Mouse (Mus musculus): Measurements from ENCODE around the gene Ap1ar. TPM values are rescaled to one million over a fixed set of nuclear protein-coding genes. Genes with fewer than 3 reads are reported as not detected.

Ap1ar gene
- total RNA-seq (2021): 10 to 100 TPM; 25.7 to 33.4 TPM
- long read RNA-seq, experiment 1, transcript Ap1ar-201 (10 exons, 2,662 nt): major isoform, 34 of 47 reads
- long read RNA-seq, experiment 1, transcript Ap1ar-210 (9 exons, 2,580 nt): minor isoform, 7 of 47 reads
- long read RNA-seq, experiment 1, partial matches to known transcripts: 2 of 47 reads
- long read RNA-seq, experiment 1, other reads (novel, unspliced or antisense): 4 of 47 reads
- long read RNA-seq, experiment 2, transcript Ap1ar-210 (9 exons, 2,580 nt): minor isoform, 21 of 191 reads
- long read RNA-seq, experiment 2, transcript Ap1ar-201 (10 exons, 2,662 nt): major isoform, 150 of 191 reads
- long read RNA-seq, experiment 2, partial matches to known transcripts: 5 of 191 reads
- long read RNA-seq, experiment 2, other reads (novel, unspliced or antisense): 13 of 191 reads

DNA sequence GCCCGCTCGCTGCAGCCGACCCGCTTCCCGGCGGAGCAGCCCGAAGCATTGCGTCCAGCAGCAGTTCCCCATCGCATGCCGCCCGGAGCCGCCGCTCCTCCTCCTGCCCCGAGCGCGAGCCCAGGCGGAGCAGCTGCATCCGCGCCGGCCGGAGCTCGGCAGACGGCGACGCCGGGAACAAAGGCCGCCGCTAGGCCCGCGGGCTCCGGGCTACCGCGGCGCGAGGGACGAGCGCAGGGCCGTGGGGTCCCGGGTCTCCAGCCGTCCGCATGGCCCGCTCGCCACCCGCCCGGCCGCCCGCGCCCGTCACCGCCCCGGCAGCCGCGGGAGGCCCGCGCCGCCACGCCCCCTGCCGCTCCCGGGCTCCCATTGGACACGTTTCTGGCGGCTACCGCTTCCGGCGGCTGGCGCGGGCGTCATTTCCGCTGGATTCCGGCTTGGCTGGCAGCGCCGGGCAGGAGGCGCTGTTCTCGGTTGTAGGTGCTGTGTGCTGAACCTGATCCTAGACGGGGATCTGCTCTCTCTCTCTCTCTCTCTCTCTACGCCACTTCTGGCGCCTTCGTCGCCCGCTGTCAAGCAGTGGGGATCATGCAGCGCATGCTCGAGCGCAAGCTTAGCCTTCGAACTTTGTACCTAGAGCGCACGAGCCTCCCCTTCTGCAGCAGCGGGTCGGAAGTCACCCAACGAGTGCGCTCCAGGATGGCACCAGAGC is at the start of gene Ap1ar:
Gene Ap1ar (minus strand): TSS at position 370 of the 712 bp plus-strand sequence.
- peak; percentile 96 to 97 for DNase-seq (ENCODE audit: low spot score in 2 of 2)

DNA sequence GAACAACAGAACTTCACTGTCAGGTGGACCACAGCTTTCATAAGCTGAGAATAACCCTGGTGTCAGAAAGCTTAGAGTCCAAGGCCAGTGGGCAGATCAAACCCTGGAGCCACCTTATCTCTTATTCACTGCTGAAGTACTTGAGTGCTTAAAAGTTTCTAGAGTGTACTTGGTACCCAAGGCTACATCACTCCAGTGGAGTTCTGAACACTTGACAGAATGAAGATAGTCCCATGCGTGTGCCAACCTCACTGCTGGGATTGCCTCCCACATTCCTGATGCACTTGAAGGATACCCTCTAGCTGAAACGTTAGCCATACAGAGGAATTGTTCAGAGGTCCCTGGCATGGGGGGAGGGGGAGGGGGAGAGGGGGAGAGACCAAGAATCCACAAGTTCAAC is 44.4 kb upstream of the Ap1ar start:
- no peak for DNase-seq (ENCODE audit: low spot score in 2 of 2)

DNA sequence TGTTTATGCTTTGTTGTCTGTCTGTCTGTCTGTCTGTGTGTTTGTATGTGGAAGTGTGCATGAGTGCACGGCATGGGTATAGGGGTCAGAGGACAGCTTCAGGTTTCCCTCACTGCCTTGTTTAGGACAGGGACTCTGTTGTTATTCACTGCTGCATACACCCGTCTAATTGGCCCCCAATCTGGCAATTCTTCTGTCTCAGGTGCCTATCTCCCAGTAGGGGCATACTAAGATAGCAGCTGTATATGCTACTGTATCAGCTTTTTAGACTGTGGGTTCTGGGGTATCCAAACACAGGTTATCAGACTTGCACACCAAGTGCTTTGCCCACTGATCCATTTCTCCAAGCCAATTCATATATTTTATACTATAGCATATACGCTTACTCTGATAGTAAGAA is 42.6 kb upstream of the Ap1ar start:
- DNase-seq (ENCODE audit: low spot score in 2 of 2): no peak

DNA sequence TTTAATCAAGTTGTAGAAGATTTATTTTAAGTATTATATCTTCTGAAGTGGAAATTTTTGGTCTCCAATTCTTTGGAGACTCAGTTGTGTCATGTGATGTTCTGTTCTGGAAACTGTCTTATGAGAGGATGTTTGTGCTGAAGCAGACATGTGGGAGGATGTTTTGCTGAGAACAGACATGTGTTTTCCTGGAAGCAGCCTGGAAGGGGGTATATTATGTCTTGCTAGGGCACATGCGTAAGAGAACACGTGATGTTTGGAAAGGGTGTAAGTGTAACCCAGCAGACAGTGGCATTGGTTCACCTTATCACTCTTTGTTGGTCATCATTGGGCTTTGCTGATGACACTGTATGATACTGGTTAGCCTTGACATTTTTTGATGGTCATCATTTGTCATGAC is 38.2 kb upstream of the Ap1ar start:
- no peak for DNase-seq (ENCODE audit: low spot score in 2 of 2)

DNA sequence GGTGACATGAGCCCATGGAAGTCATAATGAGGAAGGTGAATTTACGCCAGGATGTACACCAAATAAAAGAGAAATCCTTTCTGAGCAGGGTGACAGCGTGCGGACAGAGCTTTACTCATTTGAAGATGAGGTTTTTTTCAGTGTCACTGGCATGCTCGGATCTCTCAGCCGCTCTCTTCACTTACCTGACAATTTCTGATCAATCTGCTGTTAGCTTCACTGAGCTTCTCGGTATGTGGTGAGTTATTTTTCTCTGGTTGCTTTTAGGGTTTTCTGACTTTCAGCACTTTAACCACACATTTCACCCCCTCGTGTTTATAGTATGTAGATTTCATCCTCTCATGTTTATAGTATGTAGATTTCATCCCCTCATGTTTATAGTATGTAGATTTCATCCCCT is 37.7 kb upstream of the Ap1ar start:
- DNase-seq (ENCODE audit: low spot score in 2 of 2): no peak

DNA sequence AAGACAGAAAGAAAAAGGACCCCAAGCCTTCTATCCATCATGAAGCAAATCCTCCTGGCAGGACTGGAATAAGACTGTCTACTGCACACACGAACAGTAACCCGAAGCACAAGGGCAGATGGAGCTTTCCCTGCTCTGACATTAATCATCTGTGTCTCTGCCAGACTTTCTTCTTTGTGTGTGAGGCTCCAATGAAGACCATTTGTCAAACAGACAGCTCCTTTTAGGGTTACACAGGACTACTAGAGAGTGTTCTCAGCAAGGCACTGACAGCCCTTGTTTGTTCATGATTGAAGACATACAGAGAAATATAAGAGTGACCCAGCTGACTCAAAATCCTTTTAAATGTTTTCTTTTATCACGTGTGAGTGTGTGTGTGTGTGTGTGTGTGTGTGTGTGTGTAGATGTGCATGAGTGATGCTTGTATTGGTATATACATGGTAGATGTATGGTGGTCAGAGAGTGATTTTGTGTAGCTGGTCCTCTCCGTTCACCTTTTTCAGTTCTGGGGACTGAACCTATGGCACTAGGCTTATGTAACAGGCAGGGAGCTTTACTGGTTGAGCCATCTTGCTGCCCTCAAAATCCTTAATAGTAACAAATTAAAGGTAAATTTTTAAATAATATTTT is 37.0 kb upstream of the Ap1ar start:
- no peak for DNase-seq (ENCODE audit: low spot score in 2 of 2)

DNA sequence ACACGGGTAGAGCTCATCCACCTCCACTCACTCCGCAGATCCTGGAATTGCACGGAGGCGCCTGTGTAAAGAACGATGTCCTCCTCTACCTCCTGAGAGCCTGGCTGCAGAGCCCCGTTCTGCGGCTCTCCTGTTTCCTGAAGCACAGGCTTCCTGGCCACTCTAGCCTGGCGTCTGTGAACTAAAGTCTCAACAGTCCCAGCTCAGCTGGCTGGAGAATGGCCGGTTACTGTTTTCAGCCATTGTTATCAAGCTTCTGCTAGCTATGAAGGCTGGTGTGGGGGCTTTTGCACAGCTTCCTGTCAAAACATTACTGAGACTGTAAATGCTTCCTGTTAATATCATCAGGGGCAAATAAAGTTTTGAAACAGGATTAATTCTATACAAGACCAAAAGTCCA is 34.3 kb upstream of the Ap1ar start:
- no peak for DNase-seq (ENCODE audit: low spot score in 2 of 2)

DNA sequence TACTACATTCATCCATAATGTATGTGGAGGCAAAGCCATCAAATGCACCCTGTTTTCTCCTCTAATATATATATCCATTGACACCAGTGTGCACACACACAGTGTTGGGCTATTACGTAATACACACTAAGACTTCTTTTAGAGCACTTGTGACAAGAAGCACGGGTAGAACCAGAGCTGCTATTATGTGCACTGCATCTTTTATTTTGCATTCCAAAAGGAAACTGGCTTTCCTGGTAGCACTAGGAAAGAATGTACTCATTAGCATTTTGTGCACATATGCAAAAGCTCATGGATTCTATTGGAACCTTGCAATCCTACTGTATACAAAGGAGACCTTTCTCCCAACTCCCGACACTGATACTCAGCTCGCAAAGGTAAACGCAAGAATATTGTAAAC is 31.6 kb upstream of the Ap1ar start:
- no peak for DNase-seq (ENCODE audit: low spot score in 2 of 2)

DNA sequence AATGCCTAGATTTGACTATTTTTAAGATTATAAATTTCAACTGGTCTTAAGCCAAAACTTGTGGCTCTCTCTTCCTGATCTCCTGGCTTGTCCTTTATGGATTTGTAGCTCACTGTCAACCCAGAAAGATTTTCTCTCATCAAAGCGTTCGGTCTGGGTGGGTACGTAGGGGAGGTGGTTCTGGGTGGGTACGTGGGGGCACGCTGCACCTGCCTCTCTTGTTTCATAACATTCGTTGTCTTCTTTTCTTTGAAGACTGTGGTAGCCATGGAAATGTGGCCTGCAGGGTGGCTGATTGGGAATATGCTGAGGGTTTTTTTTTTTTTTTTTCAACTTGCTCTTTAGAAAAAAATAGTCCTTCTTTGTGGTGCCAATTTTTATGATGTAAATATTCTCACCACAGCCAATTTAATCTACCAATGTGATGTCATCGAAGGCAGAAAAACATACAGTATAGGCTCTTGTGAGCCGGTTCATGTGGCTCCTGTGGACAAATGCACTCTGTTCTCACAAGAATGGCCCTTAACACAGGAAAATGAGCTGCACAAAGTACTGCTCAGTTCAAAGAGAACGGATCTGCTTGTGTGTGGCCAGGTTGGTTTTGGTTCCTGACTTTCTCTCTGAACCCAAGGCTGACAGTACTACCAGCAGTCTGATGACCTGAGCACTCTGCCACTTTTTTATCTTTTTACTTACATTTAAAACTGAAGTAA is 30.9 kb upstream of the Ap1ar start:
- no peak for DNase-seq (ENCODE audit: low spot score in 2 of 2)

DNA sequence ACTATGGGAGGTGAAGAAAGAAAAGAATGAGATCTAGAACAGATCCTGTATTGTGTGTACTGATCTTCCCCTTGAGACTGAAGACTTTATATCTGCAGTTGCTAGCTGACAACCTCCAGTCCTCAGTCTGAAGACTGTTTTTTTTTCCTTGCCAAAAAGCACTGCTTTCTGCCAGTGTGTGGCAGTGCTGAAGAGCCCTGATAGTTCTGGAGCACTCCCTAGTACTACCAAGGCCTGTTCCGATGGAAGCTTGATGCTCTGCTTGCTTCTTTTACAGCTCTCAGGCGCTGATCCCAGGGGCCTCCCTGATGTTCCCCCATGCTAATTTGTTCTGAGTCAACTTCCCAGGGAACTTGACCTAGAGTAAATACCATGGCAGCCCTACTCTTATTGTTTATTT is 26.9 kb upstream of the Ap1ar start:
- DNase-seq (ENCODE audit: low spot score in 2 of 2): no peak

DNA sequence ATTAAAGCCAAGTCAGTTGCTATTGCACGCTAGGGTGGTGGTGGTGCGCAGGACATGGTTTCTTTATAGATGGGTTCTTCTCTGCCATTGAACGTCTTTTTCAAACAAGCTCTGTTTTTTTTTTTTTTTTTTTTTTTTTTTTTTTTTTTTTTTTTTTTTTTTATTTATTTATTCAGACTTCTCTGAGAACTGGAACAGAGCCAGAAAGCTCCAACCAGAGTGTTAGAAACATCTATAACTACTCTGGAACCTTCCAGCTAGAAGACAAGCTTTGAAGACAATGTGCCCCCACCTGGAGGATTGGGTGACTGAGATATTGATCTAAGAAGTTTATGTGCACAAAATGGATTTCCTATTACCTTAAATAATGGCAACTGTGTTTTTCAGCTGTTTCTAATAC is 26.2 kb upstream of the Ap1ar start:
- no peak for DNase-seq (ENCODE audit: low spot score in 2 of 2)

DNA sequence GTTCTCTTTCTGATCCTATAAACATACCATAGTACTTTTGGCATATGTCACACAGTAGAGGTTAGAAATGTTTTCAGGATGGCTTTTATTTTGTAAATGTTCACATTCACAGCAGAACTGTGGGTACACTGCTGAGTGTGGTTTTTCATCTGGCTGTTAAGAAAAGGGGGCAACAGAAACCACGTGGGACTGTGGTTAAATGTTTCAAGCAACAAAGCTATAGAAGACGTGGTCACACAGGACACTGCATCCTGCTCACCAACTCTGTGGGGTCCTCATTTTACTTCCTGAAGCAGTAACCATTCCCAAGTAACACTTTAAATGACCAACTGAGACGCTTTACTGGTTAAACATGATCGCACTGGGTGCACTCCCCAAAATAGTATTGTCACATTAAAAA is 25.2 kb upstream of the Ap1ar start:
- no peak for DNase-seq (ENCODE audit: low spot score in 2 of 2)

DNA sequence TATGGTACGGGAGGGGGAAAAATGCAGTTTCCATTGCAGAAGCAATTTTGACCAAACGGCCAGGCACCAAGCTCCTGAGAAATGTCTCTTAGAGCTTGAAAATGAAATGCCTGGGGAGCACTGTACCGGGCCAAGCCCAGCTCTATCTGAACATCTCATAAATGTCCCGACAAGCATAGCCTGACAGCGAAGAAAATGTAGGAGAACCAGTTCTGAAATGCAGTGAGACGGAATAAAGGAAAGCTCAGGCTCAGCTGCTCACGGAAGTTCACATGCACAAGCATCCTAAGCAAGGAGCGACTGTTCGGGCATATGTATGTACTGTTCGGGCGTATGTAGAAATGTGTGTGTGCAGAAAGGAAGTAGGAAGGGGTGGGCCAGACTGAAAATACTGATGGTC is 24.0 kb upstream of the Ap1ar start:
- DNase-seq (ENCODE audit: low spot score in 2 of 2): no peak

DNA sequence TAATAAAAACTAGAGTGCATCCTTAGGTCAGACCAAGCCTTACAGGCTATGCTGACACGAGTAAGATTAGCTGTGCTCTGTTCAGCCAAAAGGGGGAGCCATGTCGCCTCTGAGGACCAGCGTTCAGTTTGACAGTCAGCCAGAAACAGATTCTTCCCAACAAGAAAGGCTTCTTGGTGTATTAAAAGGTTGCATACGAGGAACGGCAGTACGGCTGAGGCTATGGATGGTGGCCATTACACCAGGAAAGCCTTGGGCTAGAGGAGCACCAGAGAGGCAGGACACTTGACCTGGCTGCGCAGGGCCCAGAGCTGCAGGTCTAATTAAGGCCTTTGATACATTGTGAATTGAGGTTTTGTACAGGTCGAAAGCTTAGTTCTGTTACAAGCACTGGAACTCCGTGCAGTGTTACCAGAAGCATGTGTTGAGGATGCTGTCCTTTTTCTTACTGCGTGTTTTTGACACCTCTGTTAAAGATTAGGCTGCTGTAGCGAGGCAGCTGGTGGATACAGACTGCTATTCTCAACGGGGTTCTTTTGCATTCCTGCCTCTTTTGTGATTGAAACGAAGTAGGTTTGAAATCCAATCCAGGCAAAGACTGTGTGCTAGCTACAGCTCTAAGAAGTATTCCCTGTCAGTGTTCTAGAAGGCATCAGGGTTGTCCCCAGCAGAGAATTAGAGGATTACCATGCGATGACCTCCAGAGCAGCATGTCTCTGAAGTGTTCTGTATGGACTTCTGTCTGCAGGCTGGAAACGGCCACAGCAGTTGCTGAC is 16.3 kb upstream of the Ap1ar start:
- peak; percentile 59 to 61 for DNase-seq (ENCODE audit: low spot score in 2 of 2)

DNA sequence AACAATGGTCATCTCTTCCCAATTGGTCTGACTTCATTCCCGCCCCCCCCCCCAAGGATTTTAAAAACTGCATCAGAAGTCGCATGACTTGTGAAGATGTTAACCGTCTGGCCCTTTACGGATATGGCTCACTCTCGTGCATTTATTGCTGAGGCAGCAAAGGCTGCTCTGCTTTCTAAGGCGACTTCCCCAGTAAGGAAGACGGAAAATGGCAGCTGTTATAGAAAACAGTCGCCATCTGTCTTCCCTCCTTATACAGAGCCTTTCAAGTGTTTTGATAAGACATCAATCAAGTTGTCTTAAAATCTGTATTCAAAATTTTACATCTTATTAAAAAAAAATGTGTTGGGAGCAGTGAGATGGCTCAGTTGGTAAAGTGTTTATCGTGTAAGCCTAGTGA is 15.4 kb upstream of the Ap1ar start:
- DNase-seq (ENCODE audit: low spot score in 2 of 2): no peak

DNA sequence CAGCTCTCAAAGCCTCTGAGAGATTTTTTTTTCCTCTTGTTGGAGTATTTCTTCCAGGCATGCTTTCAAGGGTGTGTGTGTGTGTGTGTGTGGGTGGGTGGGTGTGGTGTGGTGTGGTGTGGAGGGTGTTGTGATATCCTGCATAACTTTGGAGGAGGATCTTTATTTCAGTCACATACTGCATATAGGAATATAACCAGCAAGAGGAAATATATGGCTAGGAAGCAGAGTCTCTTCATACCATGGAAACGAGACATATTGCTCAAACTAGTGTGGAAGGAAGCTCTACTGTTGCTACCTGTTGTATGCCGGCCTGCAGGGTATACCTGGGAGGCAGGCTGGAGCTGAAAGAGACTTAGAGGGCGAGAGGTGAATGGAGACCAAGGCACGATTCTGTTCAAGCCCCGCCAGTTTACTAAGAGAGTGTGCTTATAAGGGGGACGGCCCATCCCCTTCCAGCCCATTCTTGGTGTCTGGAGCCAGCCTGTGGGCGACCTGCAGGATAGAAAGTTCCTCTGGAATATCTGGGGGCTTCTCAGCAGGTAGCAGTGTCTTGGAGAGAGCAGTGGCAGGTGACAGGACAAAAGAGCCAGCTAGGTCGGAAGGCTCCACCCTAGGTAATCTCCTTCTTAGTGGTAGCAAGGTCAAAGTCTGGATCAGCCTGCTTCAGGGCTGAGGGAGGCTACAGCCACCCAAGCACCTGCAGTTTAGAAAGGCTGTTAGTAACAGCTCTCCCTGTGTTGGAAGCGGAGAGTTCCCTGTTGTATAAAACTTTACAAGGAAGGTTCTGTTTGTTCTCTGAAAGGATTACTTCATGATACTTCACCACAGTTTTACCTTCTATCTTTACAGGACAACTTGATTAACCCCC is 13.7 kb upstream of the Ap1ar start:
- no peak for DNase-seq (ENCODE audit: low spot score in 2 of 2)

DNA sequence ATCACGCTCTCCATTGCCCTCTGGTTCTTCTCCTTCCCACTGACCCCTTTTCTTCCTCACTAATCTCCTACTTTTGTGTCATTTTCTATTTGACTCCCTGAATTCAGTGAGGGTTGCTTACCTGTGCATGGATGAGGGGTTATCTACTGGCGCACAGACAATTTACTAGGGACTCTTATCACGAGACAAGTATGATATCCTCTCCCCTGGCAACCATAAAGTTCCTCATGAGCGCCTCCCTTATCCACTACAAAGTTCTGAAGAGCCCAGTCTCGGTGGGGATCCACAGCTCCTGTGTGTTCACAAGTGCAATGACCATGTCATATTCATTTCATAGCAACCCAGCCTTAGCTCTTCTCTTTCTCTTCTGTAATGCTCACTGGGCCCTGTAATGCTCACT is 12.6 kb upstream of the Ap1ar start:
- DNase-seq (ENCODE audit: low spot score in 2 of 2): no peak

DNA sequence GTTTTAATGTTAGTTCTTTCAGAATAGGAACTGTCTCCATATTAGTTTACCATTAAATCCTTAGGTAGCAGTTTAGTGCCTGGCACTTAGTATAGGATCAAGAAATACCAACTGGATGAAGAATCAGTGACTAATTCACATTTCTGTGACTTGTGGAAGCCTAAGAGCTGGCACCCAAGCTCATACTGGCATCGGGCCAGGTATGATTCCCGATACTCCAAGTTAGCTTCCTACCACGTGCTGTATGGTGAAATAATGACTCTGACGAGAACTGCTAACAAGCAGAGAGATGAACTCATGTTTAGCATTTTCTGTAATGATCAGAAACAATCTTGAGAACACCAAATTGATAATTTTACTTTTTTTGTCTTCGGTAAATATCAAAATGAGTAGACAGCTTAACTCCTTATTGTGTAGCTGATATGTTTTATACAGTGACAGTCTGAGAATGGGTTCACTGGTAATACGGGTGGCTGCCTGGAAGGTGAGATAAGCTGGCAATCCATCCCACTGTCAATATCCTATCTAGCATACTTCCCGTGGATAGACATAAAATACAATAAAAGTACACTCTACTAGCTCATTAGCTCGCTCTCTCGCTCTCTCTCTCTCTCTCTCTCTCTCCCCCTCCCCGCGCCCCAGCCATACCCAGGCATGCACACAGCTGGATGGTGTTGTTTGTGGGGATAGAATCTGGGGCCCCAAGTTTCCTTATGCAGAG is 10.9 kb upstream of the Ap1ar start:
- peak in 1 of 2 experiments; percentile 36 for DNase-seq (ENCODE audit: low spot score in 2 of 2)

DNA sequence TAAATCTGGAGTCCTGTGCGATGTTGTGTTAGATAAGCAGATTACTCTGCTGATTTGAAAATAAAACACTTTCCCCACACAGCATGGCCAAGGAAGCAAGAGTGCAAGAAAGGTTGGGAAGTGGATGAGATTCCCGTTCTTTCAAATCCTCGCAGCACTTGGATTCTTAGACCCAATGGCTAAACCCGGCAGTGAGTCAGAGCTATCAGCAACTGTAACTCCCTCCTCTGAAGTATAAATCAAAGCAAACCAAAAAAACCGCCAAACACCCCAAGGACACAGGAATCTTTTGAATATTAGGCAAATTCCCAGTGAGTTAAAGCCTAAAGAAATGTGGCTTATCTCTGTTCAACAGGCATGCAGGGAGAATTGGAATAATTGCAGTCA is 6.6 kb upstream of the Ap1ar start:
- DNase-seq (ENCODE audit: low spot score in 2 of 2): peak in 1 of 2 experiments; percentile 5

Data from adrenal gland, adult 18-20 months (tissue).